Mouse (Mus musculus) hindbrain, embryonic 16.5 days (tissue): ENCODE results near the gene Lasp1. TPM values are rescaled to one million over a fixed set of nuclear protein-coding genes. Genes with fewer than 3 reads are reported as not detected.

Experiments used
- ATAC-seq: fragments of 200-750 bp; cut with Nextera tagmentation; 2 replicates; pipeline ENCODE4 v1.8.0; 2017; ENCODE audit warnings: moderate TSS enrichment, moderate library complexity
- H3K27ac ChIP-seq: fragments of 300-500 bp; sonication (generic); 2 replicates; pipeline ENCODE4 v1.5.1; 2014; ENCODE audit warnings: low read depth, mild to moderate bottlenecking, control low read depth, low read length, moderate library complexity
- H3K27me3 ChIP-seq: fragments of 300-500 bp; sonication (generic); replicated peaks from 2 replicates; pipeline ENCODE4 v1.6.1; 2014; ENCODE audit warnings: low read length; ENCODE audit not compliant: control insufficient read depth, insufficient read depth
- H3K36me3 ChIP-seq: fragments of 300-500 bp; sonication (generic); 2 replicates; pipeline ENCODE4 v1.6.1; 2014; ENCODE audit warnings: mild to moderate bottlenecking, low read length, moderate library complexity, mixed read lengths; ENCODE audit not compliant: control insufficient read depth, insufficient read depth
- H3K4me1 ChIP-seq: fragments of 300-500 bp; sonication (generic); 2 replicates; pipeline ENCODE4 v1.6.1; 2014; ENCODE audit warnings: low read depth, low read length; ENCODE audit not compliant: control insufficient read depth, insufficient read depth
- H3K4me2 ChIP-seq: fragments of 300-500 bp; sonication (generic); 2 replicates; pipeline ENCODE4 v1.6.1; 2014; ENCODE audit warnings: mild to moderate bottlenecking, low read length, control low read depth, moderate library complexity
- H3K4me3 ChIP-seq: fragments of 300-500 bp; sonication (generic); 2 replicates; pipeline ENCODE4 v1.5.1; 2014; ENCODE audit warnings: mild to moderate bottlenecking, low read length, control low read depth, moderate library complexity
- H3K9ac ChIP-seq: fragments of 300-500 bp; sonication (generic); 2 replicates; pipeline ENCODE4 v1.6.1; 2014; ENCODE audit warnings: low read depth, mild to moderate bottlenecking, control low read depth, low read length, moderate library complexity
- H3K9me3 ChIP-seq: fragments of 300-500 bp; sonication (generic); 2 replicates; pipeline ENCODE4 v1.6.1; 2014; ENCODE audit warnings: mild to moderate bottlenecking, low read length, moderate library complexity; ENCODE audit not compliant: control insufficient read depth
- WGBS: fragments of 180-500 bp; shearing (Covaris S2); extraction: QIAGEN DNeasy Blood & Tissue Kit; methylation state at CpG from one replicate; pipeline ENCODE4 v1.1.7; 2014; 5-methylcytosine and 5-hydroxymethylcytosine counted together
- polyA plus RNA-seq: library from polyadenylated mRNA; unstranded; fragments of >200 nt; fragmentation: Nextera tagmentation; extraction: Ambion mirVana; gene quantifications from 2 replicates; pipeline ENCODE4 v1.2.1, GENCODE M21; 2015

Gene Lasp1
- polyA plus RNA-seq, 1 experiment from 2014 or later, result 176 TPM

DNA sequence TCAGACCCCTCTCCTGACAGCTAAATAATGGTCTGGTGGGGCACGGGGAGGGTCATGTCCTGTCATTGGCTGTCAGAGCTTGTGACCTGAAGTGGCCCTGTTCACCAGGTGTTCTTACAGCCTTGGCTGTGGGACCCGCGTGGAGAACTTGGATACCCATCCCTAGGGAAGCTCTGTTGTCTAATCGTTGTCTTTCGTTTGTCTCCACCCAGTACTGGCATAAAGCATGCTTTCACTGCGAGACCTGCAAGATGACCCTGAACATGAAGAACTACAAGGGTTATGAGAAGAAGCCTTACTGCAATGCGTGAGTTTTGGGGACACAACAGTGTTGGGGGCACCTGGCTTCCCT, 7.8 kb downstream of the Lasp1 start:
- no peak for ATAC-seq
- H3K9ac ChIP-seq, result no peak overlapping the region
- H3K4me3 ChIP-seq, result no peak overlapping the region
- H3K9me3 ChIP-seq, result no peaks in the 10 kb centered on the region
- peaks cover 83% of the 10 kb centered on the region for H3K4me1 ChIP-seq
- H3K27ac ChIP-seq, result peak overlapping the region; percentile 82
- WGBS, result 53% methylated on average over 7 of the region's 7 CpGs
- peak overlapping the region; percentile 45 for H3K4me2 ChIP-seq
- peaks cover 13% of the 10 kb centered on the region for H3K36me3 ChIP-seq
- no peaks in the 10 kb centered on the region for H3K27me3 ChIP-seq

DNA sequence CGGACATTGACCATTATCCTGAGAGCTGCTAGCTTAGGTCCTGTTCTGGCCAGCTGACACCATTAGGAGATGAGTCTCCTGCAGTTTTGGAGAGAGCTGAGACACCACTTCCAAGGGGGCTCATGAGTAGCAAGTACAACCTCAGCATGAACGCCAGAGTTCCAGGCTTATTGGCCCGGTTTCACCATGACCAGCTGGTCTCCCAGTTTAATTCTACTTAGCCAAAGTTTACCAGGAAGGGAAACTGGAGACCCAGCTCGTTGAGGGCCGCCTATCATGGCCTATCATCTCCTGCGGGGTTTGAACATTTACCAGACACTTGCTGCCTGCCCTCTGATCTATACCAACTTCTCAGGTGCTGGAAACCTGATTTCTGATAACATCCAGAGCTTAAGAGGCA, 8.8 kb downstream of the Lasp1 start:
- Histone ChIP-seq H3K27me3 (no peaks in the 10 kb centered on the region), H3K27ac (peak overlapping the region; percentile 37), H3K4me2 (no peak overlapping the region), H3K4me1 (peaks cover 83% of the 10 kb centered on the region), H3K9ac (no peak overlapping the region), H3K9me3 (no peaks in the 10 kb centered on the region), H3K36me3 (peaks cover 13% of the 10 kb centered on the region), H3K4me3 (no peak overlapping the region)
- WGBS, result 48% methylated on average over 6 of the region's 6 CpGs
- ATAC-seq, result no peak

DNA sequence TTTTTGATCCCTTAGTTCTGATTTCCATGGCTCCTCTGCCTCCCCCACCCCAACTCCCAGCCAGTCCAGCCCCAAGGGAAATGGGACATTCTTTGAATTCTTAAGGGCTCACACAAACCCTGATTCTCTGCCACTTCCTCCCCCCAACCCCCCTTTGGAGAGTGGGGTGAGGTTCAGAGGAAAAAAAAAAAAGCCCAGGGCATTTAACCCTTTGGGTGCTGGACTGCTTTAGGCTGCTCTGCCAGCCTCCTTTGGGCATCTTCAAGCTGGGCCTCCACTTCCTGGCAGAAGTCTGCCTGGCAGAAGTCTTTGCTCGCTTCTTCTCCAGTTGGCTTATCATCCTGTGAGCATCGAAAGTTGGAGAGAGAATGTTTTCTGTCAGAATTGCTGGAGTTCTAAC, 9.3 kb downstream of the Lasp1 start:
- ATAC-seq, result no peak
- peaks cover 85% of the 10 kb centered on the region for H3K4me1 ChIP-seq
- 63% methylated on average over 2 of the region's 2 CpGs for WGBS
- no peaks in the 10 kb centered on the region for H3K9me3 ChIP-seq
- no peak overlapping the region for H3K4me2 ChIP-seq
- H3K27me3 ChIP-seq, result no peaks in the 10 kb centered on the region
- H3K36me3 ChIP-seq, result peaks cover 13% of the 10 kb centered on the region
- H3K4me3 ChIP-seq, result no peak overlapping the region
- H3K9ac ChIP-seq, result no peak overlapping the region
- H3K27ac ChIP-seq, result peak overlapping the region; percentile 37; the same call in 1 of the 2 replicates

DNA sequence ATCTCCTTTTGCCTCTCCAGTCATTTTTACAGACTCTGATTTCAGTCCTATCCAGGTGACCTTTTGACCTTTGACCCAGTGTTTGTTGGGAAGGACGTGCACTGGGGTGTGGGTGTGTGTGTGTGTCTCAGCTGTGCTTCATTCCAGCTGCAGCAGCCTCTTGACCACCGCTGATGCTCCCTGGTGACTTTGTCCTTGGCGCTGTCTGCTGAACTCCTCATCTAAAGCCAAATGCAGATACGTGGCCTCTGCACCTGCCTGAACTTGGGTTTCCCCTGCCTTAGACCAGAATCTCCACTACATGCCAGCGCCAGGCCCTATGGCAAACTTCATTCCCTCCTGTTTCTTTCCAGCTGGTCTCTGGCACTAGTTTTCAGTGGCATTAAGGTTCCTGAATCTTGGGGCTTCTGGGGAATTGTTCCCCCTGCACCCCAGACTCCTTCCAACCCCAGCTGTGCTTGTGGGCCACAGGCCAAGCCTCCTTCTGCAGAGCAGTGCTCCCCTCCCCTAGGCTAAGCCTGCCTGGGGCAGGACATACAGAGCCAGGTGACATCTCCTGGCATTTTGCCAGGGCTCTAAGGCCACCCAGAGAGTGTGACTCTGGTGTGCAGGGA, 9.9 kb downstream of the Lasp1 start:
- H3K27ac ChIP-seq, result peak overlapping the region; percentile 62
- no peaks in the 10 kb centered on the region for H3K9me3 ChIP-seq
- peaks cover 13% of the 10 kb centered on the region for H3K36me3 ChIP-seq
- no peak overlapping the region for H3K4me3 ChIP-seq
- no peak overlapping the region for H3K4me2 ChIP-seq
- 34% methylated on average over 5 of the region's 5 CpGs for WGBS
- H3K4me1 ChIP-seq, result peaks cover 89% of the 10 kb centered on the region
- H3K27me3 ChIP-seq, result no peaks in the 10 kb centered on the region
- no peak overlapping the region; the same call in 1 of the 2 replicates for H3K9ac ChIP-seq
- no peak for ATAC-seq

DNA sequence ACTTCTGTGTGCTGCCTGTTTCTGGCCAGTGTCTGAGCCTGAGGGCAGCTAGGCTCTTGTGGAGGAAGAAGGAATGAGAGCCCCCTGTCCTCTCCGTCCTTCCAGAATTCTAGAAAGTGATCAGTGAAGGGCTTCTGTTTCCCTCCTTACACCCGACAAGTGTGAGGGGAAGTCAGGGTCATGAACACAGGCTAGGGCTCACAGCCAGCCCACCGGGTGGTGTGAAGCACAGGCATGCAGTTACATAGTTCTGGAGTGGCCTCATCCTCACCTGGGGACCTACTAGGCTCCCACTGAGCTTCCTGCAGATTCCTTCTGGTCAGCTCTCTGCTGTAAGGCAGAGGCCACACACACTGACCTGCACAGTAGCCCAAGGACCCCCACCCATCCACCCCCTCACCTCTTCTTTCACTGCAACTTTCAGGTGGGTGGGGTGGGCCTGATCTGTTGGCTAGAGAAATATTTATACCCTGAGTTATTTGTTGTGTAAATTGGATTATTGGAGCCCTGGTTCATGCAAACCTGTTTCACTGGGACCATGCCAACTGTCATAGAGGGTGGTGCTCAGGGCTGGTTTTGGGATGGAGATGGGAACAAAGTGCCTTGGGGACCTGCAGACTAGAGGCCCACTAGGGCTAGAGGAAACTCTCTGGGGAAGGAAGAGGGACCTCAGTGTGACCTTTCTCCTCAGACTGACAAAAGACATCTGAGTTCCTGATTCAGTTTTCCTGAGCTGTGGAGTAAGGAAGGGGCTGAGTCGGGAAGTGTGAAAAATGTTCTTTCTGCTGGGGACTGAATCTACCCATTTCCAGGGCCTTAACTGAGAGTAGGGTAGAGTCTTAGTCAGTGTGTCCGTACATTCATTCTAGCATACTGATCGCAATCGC, 10.7 kb downstream of the Lasp1 start:
- H3K4me3 ChIP-seq, result no peak overlapping the region
- H3K4me1 ChIP-seq, result peaks cover 85% of the 10 kb centered on the region
- no peaks in the 10 kb centered on the region for H3K27me3 ChIP-seq
- peaks cover 14% of the 10 kb centered on the region for H3K36me3 ChIP-seq
- peak overlapping the region; percentile 62 for H3K27ac ChIP-seq
- no peaks in the 10 kb centered on the region for H3K9me3 ChIP-seq
- peak overlapping the region; percentile 38; the same call in 1 of the 2 replicates for H3K9ac ChIP-seq
- WGBS, result 68% methylated on average over 7 of the region's 7 CpGs
- H3K4me2 ChIP-seq, result no peak overlapping the region
- no peak for ATAC-seq

DNA sequence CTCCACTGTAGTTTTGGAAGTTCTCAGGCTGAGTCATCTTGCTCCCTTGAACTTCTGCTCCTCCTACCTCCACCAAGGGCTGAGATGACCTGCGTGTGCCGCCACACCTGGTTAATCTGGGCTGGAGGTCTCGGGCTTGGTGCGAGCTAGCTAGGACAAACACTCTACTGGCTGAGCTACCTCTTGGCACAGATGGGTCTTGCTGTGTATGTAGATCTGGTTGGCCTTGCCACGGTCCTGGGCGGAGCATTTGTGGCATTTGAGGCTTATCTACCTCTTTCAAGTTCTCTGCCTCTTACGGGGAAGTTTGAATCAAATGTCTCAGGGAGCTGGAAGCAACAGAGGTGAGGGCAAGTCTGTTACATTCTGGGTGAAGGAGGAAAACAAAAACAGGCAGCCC, 11.6 kb downstream of the Lasp1 start:
- H3K27ac ChIP-seq, result no peak overlapping the region
- H3K4me3 ChIP-seq, result no peak overlapping the region
- H3K9ac ChIP-seq, result no peak overlapping the region
- H3K27me3 ChIP-seq, result no peaks in the 10 kb centered on the region
- ATAC-seq, result no peak
- H3K36me3 ChIP-seq, result peaks cover 18% of the 10 kb centered on the region
- 81% methylated on average over 7 of the region's 7 CpGs for WGBS
- peaks cover 76% of the 10 kb centered on the region for H3K4me1 ChIP-seq
- no peaks in the 10 kb centered on the region for H3K9me3 ChIP-seq
- no peak overlapping the region for H3K4me2 ChIP-seq

DNA sequence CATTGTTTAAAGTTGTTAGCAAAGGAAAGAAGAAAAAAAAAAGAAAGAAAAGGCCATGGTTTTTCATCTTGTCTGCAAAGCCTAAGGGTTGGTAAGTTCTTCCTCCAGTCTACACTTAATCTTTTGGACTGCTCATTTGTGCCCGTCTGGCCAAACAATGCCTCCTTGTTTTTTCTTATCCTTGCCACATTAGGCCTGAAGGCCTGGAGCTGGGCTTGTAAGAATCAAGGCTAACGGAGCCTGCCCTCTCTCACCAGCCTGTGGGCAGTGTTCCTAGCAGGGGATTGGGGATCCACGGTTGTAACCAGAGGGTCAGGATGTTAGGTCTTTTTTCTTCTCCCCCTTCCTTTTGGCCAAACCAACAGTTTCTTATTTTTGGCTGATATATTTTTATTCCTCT, 12.2 kb downstream of the Lasp1 start:
- H3K27me3 ChIP-seq, result no peaks in the 10 kb centered on the region
- no peak overlapping the region; the same call in 1 of the 2 replicates for H3K27ac ChIP-seq
- 16% methylated on average over 3 of the region's 3 CpGs for WGBS
- ATAC-seq, result no peak
- peaks cover 70% of the 10 kb centered on the region for H3K4me1 ChIP-seq
- H3K9me3 ChIP-seq, result no peaks in the 10 kb centered on the region
- H3K4me3 ChIP-seq, result no peak overlapping the region
- no peak overlapping the region for H3K4me2 ChIP-seq
- peaks cover 22% of the 10 kb centered on the region for H3K36me3 ChIP-seq
- H3K9ac ChIP-seq, result no peak overlapping the region; the same call in 1 of the 2 replicates

DNA sequence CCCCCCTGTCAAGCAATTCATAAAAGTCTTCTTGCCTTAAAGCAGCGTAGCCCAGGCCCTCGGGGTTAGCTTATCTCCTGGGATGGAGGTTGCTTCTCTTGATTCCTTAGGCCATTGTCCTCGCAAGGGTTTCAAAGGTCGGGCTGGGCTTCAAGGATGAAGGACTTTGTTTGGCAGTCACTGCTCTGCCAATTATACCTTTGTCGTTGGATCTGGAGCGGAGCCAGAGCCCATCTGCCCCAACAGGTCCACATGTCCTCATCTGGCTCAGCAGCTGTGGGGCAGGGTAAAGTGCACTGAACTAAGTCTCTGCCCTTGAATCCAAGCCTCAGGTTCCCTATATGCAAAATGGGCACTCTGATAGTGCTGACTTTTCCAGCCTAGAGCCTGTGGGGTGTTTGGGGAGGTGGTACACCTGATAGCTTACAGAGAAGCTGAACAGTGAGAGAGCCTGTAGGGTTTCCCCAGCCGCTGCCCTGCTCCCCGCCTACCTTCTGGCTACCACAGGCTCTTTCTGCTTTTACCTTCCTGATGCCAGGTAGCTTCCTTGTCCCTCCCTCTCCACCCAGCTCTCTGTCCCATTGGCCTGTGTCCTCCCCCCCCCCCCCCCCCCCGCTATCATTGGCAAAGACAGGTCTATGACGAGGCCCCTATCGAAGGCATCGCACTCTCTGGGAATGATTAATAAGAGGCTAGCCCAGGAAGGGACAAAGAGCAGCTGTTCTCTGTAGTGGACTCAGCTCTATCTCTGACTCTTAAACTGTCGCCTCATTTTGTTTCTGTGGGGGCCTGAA, 13.0 kb downstream of the Lasp1 start:
- Histone ChIP-seq H3K4me1 (peaks cover 62% of the 10 kb centered on the region), H3K9me3 (no peaks in the 10 kb centered on the region), H3K4me2 (peak overlapping the region; percentile 49), H3K27ac (peak overlapping the region; percentile 86), H3K36me3 (peaks cover 22% of the 10 kb centered on the region), H3K4me3 (no peak overlapping the region), H3K9ac (peak overlapping the region; percentile 54), H3K27me3 (no peaks in the 10 kb centered on the region)
- 20% methylated on average over 13 of the region's 13 CpGs for WGBS
- peak; percentile 17 for ATAC-seq

DNA sequence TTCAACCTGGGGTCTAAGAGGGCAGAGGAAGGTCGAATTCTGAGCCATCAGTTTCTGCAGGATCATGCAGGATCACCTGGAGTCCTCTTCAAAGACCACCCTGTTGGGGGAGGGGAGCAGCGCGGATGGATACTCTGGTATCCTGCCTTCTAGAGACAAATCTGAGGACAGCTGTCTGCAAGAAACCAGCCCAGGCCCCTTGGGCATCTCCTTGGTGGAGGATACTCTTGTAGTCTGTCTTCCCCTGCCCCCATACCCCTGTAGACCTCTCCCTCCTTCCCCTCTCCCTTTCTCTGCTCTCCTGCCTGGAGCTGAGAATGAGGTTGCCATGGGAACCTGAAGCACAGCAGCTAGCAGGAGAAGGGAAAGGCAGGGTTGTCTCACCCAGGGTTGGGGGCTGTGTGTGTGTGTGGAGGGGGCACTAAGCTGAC, 13.7 kb downstream of the Lasp1 start:
- Histone ChIP-seq H3K9me3 (no peaks in the 10 kb centered on the region), H3K27ac (peak overlapping the region; percentile 86), H3K9ac (peak overlapping the region; percentile 54), H3K4me3 (peak overlapping the region; percentile 1; the same call in 1 of the 2 replicates), H3K4me2 (peak overlapping the region; percentile 49), H3K36me3 (peaks cover 19% of the 10 kb centered on the region), H3K27me3 (no peaks in the 10 kb centered on the region), H3K4me1 (peaks cover 62% of the 10 kb centered on the region)
- 13% methylated on average over 3 of the region's 3 CpGs for WGBS
- peak; percentile 89 for ATAC-seq
